Mouse (Mus musculus) heart, embryonic 10.5 days (tissue): ENCODE measurements at regions not wholly inside any gene's neighbourhood (a gene's known extent, or its start where the extent isn't known, plus 50 kb on each side); places are given as distances from the start of the nearest gene placed in this dataset.

ENCODE experiments used
- DNase-seq: peaks from one replicate; pipeline ENCODE4 v3.0.0-alpha.2; 2017; ENCODE audit warnings: low spot score
- H3K27ac ChIP-seq: fragments of 300-500 bp; sonication (generic); 2 replicates; pipeline ENCODE4 v1.5.1; 2016; ENCODE audit warnings: mild to moderate bottlenecking
- H3K27me3 ChIP-seq: fragments of 300-500 bp; sonication (generic); 2 replicates; pipeline ENCODE4 v1.6.1; 2016; ENCODE audit warnings: mild to moderate bottlenecking; ENCODE audit not compliant: poor library complexity, insufficient read depth, severe bottlenecking
- H3K36me3 ChIP-seq: fragments of 300-500 bp; sonication (generic); 2 replicates; pipeline ENCODE4 v1.6.1; 2016; ENCODE audit warnings: mild to moderate bottlenecking, moderate library complexity
- H3K4me1 ChIP-seq: fragments of 300-500 bp; sonication (generic); 2 replicates; pipeline ENCODE4 v1.6.1; 2016; ENCODE audit warnings: mild to moderate bottlenecking
- H3K4me3 ChIP-seq: fragments of 300-500 bp; sonication (generic); 2 replicates; pipeline ENCODE4 v1.5.1; 2016; ENCODE audit warnings: mild to moderate bottlenecking, moderate library complexity
- H3K9me3 ChIP-seq: fragments of 300-500 bp; sonication (generic); 2 replicates; pipeline ENCODE4 v1.6.1; 2016; ENCODE audit warnings: mild to moderate bottlenecking, moderate library complexity
- WGBS: fragments of 180-500 bp; shearing (Covaris S2); methylation state at CpG from one replicate; pipeline ENCODE4 v1.1.7; 2016; 5-methylcytosine and 5-hydroxymethylcytosine counted together

DNA sequence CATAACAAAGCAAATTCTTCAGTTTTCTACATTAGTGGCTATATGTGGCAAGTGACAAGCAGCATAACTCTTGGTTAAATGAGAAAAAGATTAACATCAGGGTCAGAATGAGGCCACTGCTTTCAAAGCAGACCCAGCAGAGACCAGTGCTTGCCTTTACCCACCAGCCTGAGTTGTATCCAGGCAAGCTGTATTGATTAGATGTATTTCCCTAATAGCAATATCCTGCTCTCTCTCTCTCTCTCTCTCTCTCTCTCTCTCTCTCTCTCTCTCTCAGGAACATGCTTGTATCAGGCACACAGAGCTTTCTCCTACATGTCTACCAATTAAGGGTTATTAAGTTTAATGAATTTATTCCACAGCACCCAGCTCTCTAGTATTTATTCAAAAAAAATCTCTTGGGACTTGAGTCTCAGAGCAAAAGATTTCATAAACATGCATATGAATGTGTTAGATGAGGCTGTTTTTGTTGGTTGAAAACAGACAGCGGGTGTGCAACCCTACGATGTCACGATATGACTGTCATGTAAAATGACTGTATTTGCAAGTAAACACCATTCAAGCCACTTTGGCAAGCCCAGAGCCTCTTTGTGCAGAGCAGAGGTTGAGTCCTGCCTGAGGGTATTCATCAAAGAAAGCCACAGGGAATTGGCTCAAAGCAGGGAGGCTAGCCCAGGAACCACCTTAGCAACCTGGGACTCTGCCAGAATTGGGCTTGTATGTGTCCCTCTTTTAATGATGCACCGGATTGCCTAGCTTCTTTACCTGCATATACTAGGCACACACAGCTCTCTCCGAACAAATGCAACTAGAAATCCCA, 136.0 kb upstream of the Fndc3a start:
- H3K27me3 ChIP-seq, result no peaks in the 10 kb centered on the region
- 80% methylated on average over 5 of the region's 5 CpGs for WGBS

DNA sequence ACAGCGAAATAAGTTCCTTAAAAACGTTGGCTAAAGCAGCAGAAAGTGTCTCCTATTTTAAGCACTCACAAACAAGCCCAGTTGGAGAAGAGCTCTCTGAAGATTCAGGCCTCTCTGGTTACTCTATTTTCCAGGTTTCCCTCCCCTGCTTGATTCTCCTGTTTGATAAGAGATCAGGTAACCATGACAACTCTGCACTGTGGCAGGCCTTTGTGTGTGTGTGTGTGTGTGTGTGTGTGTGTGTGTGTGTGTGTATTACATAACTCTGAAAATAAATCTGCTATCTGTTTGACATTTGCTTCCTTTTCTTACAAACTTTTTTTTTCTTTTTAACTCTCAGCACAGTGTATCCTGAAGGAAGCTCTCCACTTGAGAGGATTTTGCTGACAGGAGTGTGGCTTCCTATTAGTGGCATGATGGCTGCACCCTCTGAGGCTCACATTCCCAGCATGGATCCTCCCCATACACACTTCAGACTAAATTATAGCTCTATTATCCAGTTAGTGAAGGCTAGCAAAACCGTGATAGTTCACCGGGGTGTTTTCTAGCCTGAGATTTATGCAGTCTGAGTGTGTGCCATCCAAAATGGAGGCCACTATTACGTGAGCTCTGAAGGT, 135.1 kb upstream of the Fndc3a start:
- Histone ChIP-seq H3K27me3 (no peaks in the 10 kb centered on the region), H3K9me3 (no peaks in the 10 kb centered on the region), H3K36me3 (no peaks in the 10 kb centered on the region), H3K27ac (no peak overlapping the region), H3K4me3 (no peak overlapping the region), H3K4me1 (no peaks in the 10 kb centered on the region)
- no peak for DNase-seq
- WGBS, result 62% methylated on average over 5 of the region's 5 CpGs

More for the DNA sequence above, 136.0 kb upstream of the Fndc3a start:
- H3K36me3 ChIP-seq, result no peaks in the 10 kb centered on the region
- no peaks in the 10 kb centered on the region for H3K9me3 ChIP-seq
- no peak for DNase-seq
- H3K4me3 ChIP-seq, result no peak overlapping the region
- no peaks in the 10 kb centered on the region for H3K4me1 ChIP-seq
- H3K27ac ChIP-seq, result no peak overlapping the region

GRCm38 (mm10) chr14:72841753-72842152, 131.9 kb upstream of the Fndc3a start:
- no peaks in the 10 kb centered on the region for H3K4me1 ChIP-seq
- no peaks in the 10 kb centered on the region for H3K36me3 ChIP-seq
- no peak for DNase-seq
- no peaks in the 10 kb centered on the region for H3K27me3 ChIP-seq
- 81% methylated on average over 1 of the region's 1 CpGs for WGBS
- no peak overlapping the region for H3K27ac ChIP-seq
- no peak overlapping the region for H3K4me3 ChIP-seq
- no peaks in the 10 kb centered on the region for H3K9me3 ChIP-seq

DNA sequence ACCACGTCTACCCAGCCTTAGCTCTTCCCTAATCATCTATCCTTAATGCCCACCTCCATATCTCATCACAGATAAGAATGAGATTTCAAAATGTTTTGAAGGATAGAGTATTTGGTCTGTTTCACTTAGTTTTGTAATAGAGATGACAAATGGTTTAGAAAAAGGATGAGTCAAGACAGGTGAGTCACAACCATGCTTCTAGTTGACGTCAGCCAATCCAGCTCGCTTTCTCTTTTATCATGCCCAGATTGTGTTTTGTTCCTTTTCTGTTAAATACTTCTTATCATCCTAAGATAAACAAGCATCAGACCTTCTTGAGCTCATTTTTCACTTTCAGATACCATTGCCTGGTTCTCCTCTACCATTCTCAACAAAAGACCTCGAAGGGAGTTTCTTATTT, 125.4 kb upstream of the Fndc3a start:
- no peaks in the 10 kb centered on the region for H3K9me3 ChIP-seq
- H3K4me1 ChIP-seq, result no peaks in the 10 kb centered on the region
- no peak overlapping the region for H3K4me3 ChIP-seq
- 65% methylated on average over 4 of the region's 4 CpGs for WGBS
- H3K27me3 ChIP-seq, result no peaks in the 10 kb centered on the region
- no peaks in the 10 kb centered on the region for H3K36me3 ChIP-seq
- no peak for DNase-seq
- H3K27ac ChIP-seq, result no peak overlapping the region

GRCm38 (mm10) chr14:72829261-72829660, 119.5 kb upstream of the Fndc3a start:
- no peaks in the 10 kb centered on the region for H3K9me3 ChIP-seq
- H3K4me3 ChIP-seq, result no peak overlapping the region
- no peaks in the 10 kb centered on the region for H3K36me3 ChIP-seq
- 48% methylated on average over 5 of the region's 5 CpGs for WGBS
- H3K4me1 ChIP-seq, result peaks cover 6% of the 10 kb centered on the region
- H3K27ac ChIP-seq, result no peak overlapping the region
- H3K27me3 ChIP-seq, result no peaks in the 10 kb centered on the region
- no peak for DNase-seq

DNA sequence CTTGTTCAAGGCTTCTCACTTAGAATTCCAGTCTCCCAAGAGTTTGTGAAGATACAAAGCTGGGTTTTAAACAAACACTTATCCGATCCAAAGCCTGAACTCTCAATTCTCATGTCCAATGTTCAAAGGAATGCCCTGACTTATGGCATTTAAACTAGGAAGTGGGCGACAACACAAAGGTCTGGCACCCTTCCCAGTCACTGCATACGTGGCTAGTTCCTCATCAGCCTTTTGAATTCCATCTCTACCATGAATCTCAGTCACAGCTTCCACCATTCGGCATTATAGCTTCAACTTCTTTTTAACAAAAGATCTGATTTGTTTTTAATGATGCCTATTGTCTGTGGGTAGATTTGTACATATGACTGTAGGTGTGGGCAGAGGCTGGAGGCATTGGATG, 115.7 kb upstream of the Fndc3a start:
- no peaks in the 10 kb centered on the region for H3K9me3 ChIP-seq
- no peaks in the 10 kb centered on the region for H3K27me3 ChIP-seq
- H3K36me3 ChIP-seq, result no peaks in the 10 kb centered on the region
- WGBS, result 72% methylated on average over 4 of the region's 4 CpGs
- H3K27ac ChIP-seq, result no peak overlapping the region
- DNase-seq, result no peak
- H3K4me3 ChIP-seq, result no peak overlapping the region
- peaks cover 6% of the 10 kb centered on the region for H3K4me1 ChIP-seq

DNA sequence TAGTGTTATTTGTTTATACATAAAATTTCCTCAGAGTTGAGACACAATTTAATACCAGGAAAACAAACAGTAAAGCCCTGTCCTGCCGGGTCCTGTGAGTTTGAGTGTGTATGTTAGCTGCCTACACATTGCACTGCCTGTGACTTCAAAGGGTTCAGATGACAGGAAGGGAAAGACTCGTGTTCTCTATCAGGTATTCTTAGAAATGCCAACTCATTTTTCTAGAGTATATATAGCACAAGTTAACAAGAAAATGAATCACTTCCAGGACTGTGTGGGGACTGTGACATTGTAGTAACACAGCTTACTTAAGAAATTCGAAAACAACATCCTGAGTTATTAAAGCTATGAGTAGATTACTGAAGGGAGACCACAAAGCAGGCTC, 112.4 kb upstream of the Fndc3a start:
- DNase-seq, result no peak
- no peak overlapping the region for H3K27ac ChIP-seq
- WGBS, result 42% methylated on average over 3 of the region's 3 CpGs
- H3K4me1 ChIP-seq, result no peaks in the 10 kb centered on the region
- H3K36me3 ChIP-seq, result no peaks in the 10 kb centered on the region
- H3K27me3 ChIP-seq, result no peaks in the 10 kb centered on the region
- no peaks in the 10 kb centered on the region for H3K9me3 ChIP-seq
- no peak overlapping the region for H3K4me3 ChIP-seq

DNA sequence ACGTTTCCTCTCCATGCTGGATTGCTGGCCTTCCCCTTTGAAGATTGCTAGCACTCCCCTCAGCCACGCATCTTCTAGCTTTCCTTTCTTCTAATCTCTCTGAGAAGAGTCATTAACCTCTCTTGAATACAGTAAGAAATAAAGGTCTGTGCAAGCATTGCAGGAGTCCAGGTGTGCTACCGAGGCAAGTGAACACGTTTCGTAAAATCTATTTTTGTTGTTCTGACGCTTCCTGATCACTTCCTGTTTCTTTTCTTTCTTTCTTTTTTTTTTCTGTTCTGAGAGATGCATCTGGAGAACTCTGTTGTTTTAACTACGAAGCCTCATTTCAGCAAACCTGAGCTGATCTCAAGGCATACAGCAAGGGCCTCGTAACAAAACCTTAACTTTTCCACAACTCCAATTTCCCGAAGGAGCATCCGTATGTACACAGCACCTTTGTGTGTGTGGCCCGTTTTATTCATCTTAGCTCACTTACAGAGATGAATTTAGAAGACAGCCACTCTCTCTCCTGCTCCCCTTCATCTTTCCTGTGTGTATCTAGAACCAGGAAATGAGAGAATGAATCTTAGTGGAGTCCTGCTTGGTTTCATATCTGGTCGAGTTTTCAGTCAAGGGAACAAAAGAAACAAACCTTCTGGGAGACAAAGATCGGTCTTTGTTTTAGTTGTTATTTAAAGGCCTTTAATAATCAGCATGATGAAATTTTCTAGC, 111.9 kb upstream of the Fndc3a start:
- H3K27ac ChIP-seq, result no peak overlapping the region
- H3K4me3 ChIP-seq, result no peak overlapping the region
- no peaks in the 10 kb centered on the region for H3K4me1 ChIP-seq
- no peaks in the 10 kb centered on the region for H3K9me3 ChIP-seq
- WGBS, result 73% methylated on average over 13 of the region's 13 CpGs
- DNase-seq, result no peak
- H3K36me3 ChIP-seq, result no peaks in the 10 kb centered on the region
- H3K27me3 ChIP-seq, result no peaks in the 10 kb centered on the region

DNA sequence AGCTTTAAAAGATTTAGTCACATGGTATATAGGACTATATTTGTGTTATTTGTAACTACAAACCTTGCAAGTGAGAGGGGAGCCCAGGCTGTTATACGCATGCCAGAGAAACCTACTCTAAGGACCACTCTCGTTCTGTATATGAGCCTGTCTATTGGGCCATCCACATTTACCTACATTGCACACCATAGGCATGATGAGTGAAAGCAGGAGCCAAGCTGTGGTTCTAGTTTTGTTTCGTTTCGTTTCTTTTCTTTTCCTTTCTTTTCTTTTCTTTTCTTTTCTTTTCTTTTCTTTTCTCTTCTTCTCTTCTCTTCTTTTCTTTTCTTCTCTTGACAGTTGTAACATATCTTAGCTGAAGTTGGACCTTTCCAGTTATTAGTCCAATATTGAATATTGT, 109.2 kb upstream of the Fndc3a start:
- 92% methylated on average over 4 of the region's 4 CpGs for WGBS
- Histone ChIP-seq H3K4me1 (no peaks in the 10 kb centered on the region), H3K27ac (no peak overlapping the region), H3K4me3 (no peak overlapping the region), H3K9me3 (no peaks in the 10 kb centered on the region), H3K27me3 (no peaks in the 10 kb centered on the region), H3K36me3 (no peaks in the 10 kb centered on the region)
- no peak for DNase-seq

GRCm38 (mm10) chr14:72817764-72818163, 108.0 kb upstream of the Fndc3a start:
- H3K27ac ChIP-seq, result no peak overlapping the region
- H3K27me3 ChIP-seq, result no peaks in the 10 kb centered on the region
- DNase-seq, result no peak
- H3K9me3 ChIP-seq, result no peaks in the 10 kb centered on the region
- H3K4me3 ChIP-seq, result no peak overlapping the region
- WGBS, result 87% methylated on average over 5 of the region's 5 CpGs
- H3K36me3 ChIP-seq, result no peaks in the 10 kb centered on the region
- no peaks in the 10 kb centered on the region for H3K4me1 ChIP-seq

GRCm38 (mm10) chr14:72816847-72817246, 107.0 kb upstream of the Fndc3a start:
- WGBS, result 51% methylated on average over 10 of the region's 10 CpGs
- Histone ChIP-seq H3K4me3 (no peak overlapping the region), H3K36me3 (no peaks in the 10 kb centered on the region), H3K27me3 (no peaks in the 10 kb centered on the region), H3K9me3 (no peaks in the 10 kb centered on the region), H3K4me1 (no peaks in the 10 kb centered on the region), H3K27ac (no peak overlapping the region)
- DNase-seq, result no peak

- no peaks in the 10 kb centered on the region for H3K36me3 ChIP-seq
- H3K27me3 ChIP-seq, result no peaks in the 10 kb centered on the region
- no peak overlapping the region for H3K4me3 ChIP-seq
- H3K27ac ChIP-seq, result no peak overlapping the region
- no peaks in the 10 kb centered on the region for H3K9me3 ChIP-seq
- WGBS, result 65% methylated on average over 2 of the region's 2 CpGs
- no peaks in the 10 kb centered on the region for H3K4me1 ChIP-seq
- DNase-seq, result no peak
Observed at GRCm38 (mm10) chr14:72809138-72809537, 99.3 kb upstream of the Fndc3a start.

DNA sequence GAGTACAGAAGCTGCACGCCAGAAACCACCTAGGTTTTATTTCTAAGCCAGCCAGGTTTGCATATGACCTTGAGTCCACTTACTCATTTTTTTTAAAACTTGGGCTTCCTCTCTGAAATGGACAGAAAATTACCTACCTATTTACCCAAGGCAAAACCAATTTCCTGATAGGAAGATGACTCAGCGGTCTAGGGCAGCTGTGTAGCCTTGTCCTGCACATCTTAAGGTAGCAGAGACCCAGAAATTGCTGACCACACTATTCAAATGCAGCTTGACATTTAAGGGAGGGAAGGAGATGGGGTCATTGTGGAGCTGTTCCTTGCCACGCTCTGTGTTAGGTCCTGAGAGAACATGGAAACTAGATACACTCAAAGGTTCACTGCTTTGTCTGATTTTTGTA, 98.1 kb upstream of the Fndc3a start:
- 77% methylated on average over 3 of the region's 3 CpGs for WGBS
- Histone ChIP-seq H3K36me3 (no peaks in the 10 kb centered on the region), H3K27ac (no peak overlapping the region), H3K27me3 (no peaks in the 10 kb centered on the region), H3K4me3 (no peak overlapping the region), H3K4me1 (no peaks in the 10 kb centered on the region), H3K9me3 (no peaks in the 10 kb centered on the region)
- DNase-seq, result no peak
